8 mouse cellular contexts compared by ENCODE assay signal in genomic region chr12:100199891-100200644, GRCm38 (mm10). TPM values are rescaled to one million over a fixed set of nuclear protein-coding genes. Genes with fewer than 3 reads are reported as not detected.
DNase-seq lines count a peak whose midpoint lies in the region; ATAC-seq lines count a peak whose summit lies in the region.

No protein-coding gene starts in this region.

- no peaks in the 10 kb centered on the region for H3K27me3 ChIP-seq in embryonic facial prominence, embryonic 13.5 days
- no peaks in the 10 kb centered on the region for H3K27me3 ChIP-seq in heart, embryonic 10.5 days (ENCODE audit: insufficient read depth, poor library complexity, severe bottlenecking)
- H3K27me3 ChIP-seq in liver, embryonic 12.5 days (replicated peaks) = no peaks in the 10 kb centered on the region; the same call in 1 of the 2 replicates
- no peaks in the 10 kb centered on the region for H3K27me3 ChIP-seq in stomach, embryonic 14.5 days (ENCODE audit: control insufficient read depth, insufficient read depth, low read length)

- ATAC-seq in embryonic facial prominence, embryonic 13.5 days (ENCODE audit: insufficient number of reproducible peaks, insufficient read depth, low FRiP score, low TSS enrichment, low read depth) = peak; percentile 69
- peak; percentile 82 for ATAC-seq in liver, embryonic 12.5 days
- peak; percentile 72 for ATAC-seq in stomach, embryonic 14.5 days (ENCODE audit: insufficient number of reproducible peaks, insufficient read depth, low FRiP score, low read depth)

- peak overlapping the region; percentile 91 for H3K27ac ChIP-seq in embryonic facial prominence, embryonic 13.5 days
- H3K27ac ChIP-seq in heart, embryonic 10.5 days = peak overlapping the region; percentile 96
- peak overlapping the region; percentile 90 for H3K27ac ChIP-seq in liver, embryonic 12.5 days
- peak overlapping the region; percentile 89 for H3K27ac ChIP-seq in stomach, embryonic 14.5 days (ENCODE audit: low read length)

- H3K36me3 ChIP-seq in embryonic facial prominence, embryonic 13.5 days = peaks cover 28% of the 10 kb centered on the region
- H3K36me3 ChIP-seq in heart, embryonic 10.5 days = peaks cover 29% of the 10 kb centered on the region
- peaks cover 29% of the 10 kb centered on the region for H3K36me3 ChIP-seq in liver, embryonic 12.5 days
- H3K36me3 ChIP-seq in stomach, embryonic 14.5 days (ENCODE audit: control insufficient read depth, insufficient read depth, low read length) = peaks cover 25% of the 10 kb centered on the region

- peak; percentile 83 for DNase-seq in A20 (ENCODE audit: low read depth, low spot score)
- peak; percentile 78 to 85 for DNase-seq in adrenal gland, postnatal 36 days
- peak; percentile 82 for DNase-seq in heart, embryonic 10.5 days (ENCODE audit: low spot score)
- DNase-seq in kidney, adult 9 months = peak; percentile 54
- peak; percentile 71 for DNase-seq in naive thymus-derived CD4-positive, alpha-beta T cell, adult 2 months (ENCODE audit: low read depth)

- WGBS in embryonic facial prominence, embryonic 13.5 days = under 1% methylated on average over 50 of the region's 86 CpGs
- WGBS in heart, embryonic 10.5 days = under 1% methylated on average over 82 of the region's 86 CpGs
- WGBS in liver, embryonic 12.5 days (ENCODE audit: insufficient replicate concordance) = under 1% methylated on average over 50 of the region's 86 CpGs
- WGBS in stomach, embryonic 14.5 days = under 1% methylated on average over 49 of the region's 86 CpGs

- H3K4me3 ChIP-seq in embryonic facial prominence, embryonic 13.5 days = peak overlapping the region; percentile 85
- peak overlapping the region; percentile 100 for H3K4me3 ChIP-seq in heart, embryonic 10.5 days
- peak overlapping the region; percentile 92 for H3K4me3 ChIP-seq in liver, embryonic 12.5 days
- peak overlapping the region; percentile 100 for H3K4me3 ChIP-seq in stomach, embryonic 14.5 days (ENCODE audit: low read depth, low read length)

- peak overlapping the region; percentile 94 for H3K9ac ChIP-seq in embryonic facial prominence, embryonic 13.5 days
- peak overlapping the region; percentile 84 for H3K9ac ChIP-seq in liver, embryonic 12.5 days
- H3K9ac ChIP-seq in stomach, embryonic 14.5 days (replicated peaks; ENCODE audit: low read depth, low read length) = peak overlapping the region; percentile 92

- peak overlapping the region; percentile 94 for H3K4me2 ChIP-seq in embryonic facial prominence, embryonic 13.5 days
- peak overlapping the region; percentile 95 for H3K4me2 ChIP-seq in liver, embryonic 12.5 days
- peak overlapping the region; percentile 90 for H3K4me2 ChIP-seq in stomach, embryonic 14.5 days (replicated peaks; ENCODE audit: low read depth, low read length)

- H3K9me3 ChIP-seq in embryonic facial prominence, embryonic 13.5 days = no peaks in the 10 kb centered on the region
- no peaks in the 10 kb centered on the region for H3K9me3 ChIP-seq in heart, embryonic 10.5 days
- H3K9me3 ChIP-seq in liver, embryonic 12.5 days (replicated peaks) = no peaks in the 10 kb centered on the region
- H3K9me3 ChIP-seq in stomach, embryonic 14.5 days (ENCODE audit: control insufficient read depth, low read depth, low read length) = no peaks in the 10 kb centered on the region

- peaks cover 34% of the 10 kb centered on the region for H3K4me1 ChIP-seq in embryonic facial prominence, embryonic 13.5 days
- H3K4me1 ChIP-seq in heart, embryonic 10.5 days = peaks cover 23% of the 10 kb centered on the region
- H3K4me1 ChIP-seq in liver, embryonic 12.5 days = peaks cover 41% of the 10 kb centered on the region
- peaks cover 9% of the 10 kb centered on the region; the same call in 1 of the 2 replicates for H3K4me1 ChIP-seq in stomach, embryonic 14.5 days (ENCODE audit: control insufficient read depth, insufficient read depth, low read length)

RNA-seq across cellular contexts. Expression of gene Calm1, which starts 0.8 kb away (rescaled TPM):
- total RNA-seq in adrenal gland, postnatal 36 days (2021) = 100 to 1,000 TPM; 361 to 418 TPM
- polyA plus RNA-seq in embryonic facial prominence, embryonic 13.5 days (2015; fragmentation: Nextera tagmentation; extraction: Ambion mirVana) = 1,351 and 1,423 TPM in 2 replicates
- 841 and 1,083 TPM in 2 replicates for polyA plus RNA-seq in heart, embryonic 10.5 days (2016; fragmentation: Nextera tagmentation; extraction: Ambion mirVana)
- polyA plus RNA-seq in liver, embryonic 12.5 days (2016; fragmentation: Nextera tagmentation; extraction: Ambion mirVana) = 739 and 779 TPM in 2 replicates
- 1,664 and 1,668 TPM in 2 replicates for polyA plus RNA-seq in stomach, embryonic 14.5 days (2014; fragmentation: Nextera tagmentation; extraction: Ambion mirVana)

RNA-seq across cellular contexts. Expression of gene Nrde2, which starts 40.6 kb away (rescaled TPM):
- total RNA-seq in adrenal gland, postnatal 36 days (2021) = 10 to 100 TPM; 11.6 to 20.2 TPM
- 14.9 and 15.2 TPM in 2 replicates for polyA plus RNA-seq in embryonic facial prominence, embryonic 13.5 days (2015; fragmentation: Nextera tagmentation; extraction: Ambion mirVana)
- 10.3 and 12.0 TPM in 2 replicates for polyA plus RNA-seq in heart, embryonic 10.5 days (2016; fragmentation: Nextera tagmentation; extraction: Ambion mirVana)
- 6.9 and 8.6 TPM in 2 replicates for polyA plus RNA-seq in liver, embryonic 12.5 days (2016; fragmentation: Nextera tagmentation; extraction: Ambion mirVana)
- 13.1 and 13.3 TPM in 2 replicates for polyA plus RNA-seq in stomach, embryonic 14.5 days (2014; fragmentation: Nextera tagmentation; extraction: Ambion mirVana)

Comparison
In these comparisons a context has a peak if more than half of its experiments do, and no peak if none do; other contexts are left out.
1. Peak in every context shown above with its lines: DNase-seq, ATAC-seq, H3K4me3 ChIP-seq and H3K27ac ChIP-seq.